Mouse (Mus musculus) NIH3T3 (cell line): Measurements from ENCODE around the gene Six3.
A peak's percentile ranks its signal among the peaks of the same experiment; 100 is the strongest.

Experiments
- DNase-seq: peaks from one replicate; pipeline ENCODE4 v3.0.0-alpha.2; 2012; ENCODE audit warnings: low read depth

Six3 gene

DNA sequence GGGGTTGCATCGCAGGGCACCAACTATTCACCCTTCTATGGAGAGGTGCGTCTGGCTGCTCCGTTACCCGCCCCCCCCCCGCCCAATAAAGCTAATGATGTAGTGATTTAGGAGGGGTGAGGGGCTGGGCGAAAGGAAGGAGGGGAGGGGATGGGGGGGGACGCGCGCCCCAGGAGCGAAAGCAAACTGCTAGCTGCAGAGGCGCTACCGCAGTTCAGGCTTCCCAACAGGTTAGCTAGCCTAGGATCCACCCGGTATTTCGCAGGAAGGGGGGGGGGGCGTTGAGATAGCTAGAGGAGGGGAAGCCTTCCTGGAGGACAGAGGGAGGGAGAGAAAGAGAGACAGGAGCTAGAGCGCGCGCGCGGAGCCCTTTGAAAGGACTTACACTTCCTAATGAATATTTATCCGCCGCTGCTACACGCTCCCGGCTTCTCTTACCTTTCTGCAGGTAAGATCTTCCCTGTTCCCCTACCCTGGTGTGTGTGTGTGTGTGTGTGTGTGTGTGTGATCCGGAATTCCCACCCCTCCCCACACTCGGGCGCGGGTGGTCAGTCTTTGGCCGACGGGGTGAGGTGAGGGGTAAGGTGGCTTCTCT lies at the start of gene Six3:
Gene Six3, plus strand, starts transcription at position 343 of the 595 bp plus-strand sequence.
- DNase-seq = no peak

GRCm38 (mm10) chr17:85564107-85564506 lies 49.3 kb upstream of the Six3 start:
- DNase-seq = no peak

- no peak for DNase-seq
Observed at GRCm38 (mm10) chr17:85574023-85574422, 39.4 kb upstream of the Six3 start.

- DNase-seq = no peak
Observed at GRCm38 (mm10) chr17:85578290-85578689, 35.1 kb upstream of the Six3 start.

GRCm38 (mm10) chr17:85579350-85579749 lies 34.1 kb upstream of the Six3 start:
- DNase-seq = no peak

DNA sequence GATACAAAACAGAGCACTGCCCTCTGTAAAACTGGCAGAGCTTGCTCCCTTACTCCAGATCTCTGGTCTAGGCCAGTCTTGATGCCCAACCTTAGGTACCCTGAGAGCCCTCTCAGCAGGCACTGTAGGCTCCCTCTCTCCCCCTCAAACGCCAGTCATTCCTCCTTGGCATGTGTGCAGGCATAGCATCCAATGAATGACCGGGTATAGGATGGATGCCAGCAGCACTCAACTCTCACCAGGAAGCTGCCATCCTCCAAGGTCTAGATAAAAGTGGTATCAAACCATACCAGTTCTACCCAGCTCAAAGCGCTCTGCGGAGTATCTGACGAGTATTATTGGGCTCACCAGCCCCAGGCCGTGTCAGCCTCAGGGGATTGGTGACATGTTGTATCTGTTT lies 33.2 kb upstream of the Six3 start:
- no peak for DNase-seq

DNA sequence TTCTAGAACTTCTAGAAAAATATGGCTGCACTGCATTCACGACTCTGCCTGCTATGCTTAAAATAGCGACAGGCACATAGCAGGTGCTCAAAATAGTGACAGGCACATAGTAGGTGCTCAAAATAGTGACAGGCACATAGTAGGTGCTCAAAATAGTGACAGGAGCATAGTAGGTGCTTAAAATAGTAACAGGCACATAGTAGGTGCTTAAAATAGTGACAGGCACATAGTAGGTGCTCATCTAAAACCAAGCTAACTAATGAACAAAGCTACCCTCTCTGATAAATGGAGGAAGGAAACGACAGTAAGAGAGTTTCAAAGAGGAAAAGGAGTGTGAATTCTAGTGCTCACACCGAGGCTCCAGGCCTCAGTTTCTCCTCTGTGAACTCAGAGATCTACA lies 29.2 kb upstream of the Six3 start:
- DNase-seq = no peak

DNA sequence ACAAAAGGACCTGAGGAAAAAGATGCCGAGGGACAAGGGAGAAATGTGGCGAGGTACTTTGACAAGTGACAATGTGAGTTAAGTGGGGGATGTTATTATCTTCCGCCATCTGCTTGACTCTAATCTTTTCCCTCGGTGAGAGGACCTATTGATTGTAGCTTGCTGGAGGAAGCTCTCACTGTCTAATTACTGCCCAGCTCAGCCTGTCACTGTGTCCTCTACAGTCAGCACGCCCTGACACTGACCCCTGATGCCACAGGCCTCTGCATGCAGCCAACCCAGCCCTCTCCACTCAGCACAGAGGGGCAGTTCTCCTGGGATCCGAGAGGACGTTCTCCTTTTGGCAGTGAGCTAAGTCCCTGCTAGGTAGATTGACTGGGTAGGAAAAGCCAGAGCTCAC lies 28.8 kb upstream of the Six3 start:
- no peak for DNase-seq

DNA sequence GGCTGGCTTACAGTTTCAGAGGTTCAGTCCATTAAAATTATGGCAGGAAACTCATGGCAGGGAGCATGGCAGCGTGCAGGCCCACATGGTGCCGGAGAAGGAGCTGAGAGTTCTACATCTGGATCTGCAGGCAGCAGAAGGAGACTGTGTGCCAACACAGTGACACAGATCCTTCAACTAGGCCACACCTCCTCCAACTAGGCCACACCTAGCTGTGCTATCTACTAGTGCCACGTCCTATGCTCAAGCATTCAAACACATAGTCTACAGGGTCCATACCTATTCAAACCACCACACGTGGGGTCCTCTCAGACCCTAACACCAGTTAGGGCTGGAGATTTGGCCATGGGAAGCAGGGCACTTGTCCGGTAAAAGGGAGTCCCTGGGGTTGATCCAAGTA lies 27.6 kb upstream of the Six3 start:
- DNase-seq = no peak

- DNase-seq = no peak
Observed at GRCm38 (mm10) chr17:85591976-85592375, 21.4 kb upstream of the Six3 start.

GRCm38 (mm10) chr17:85595853-85596252 lies 17.6 kb upstream of the Six3 start:
- DNase-seq = no peak

DNA sequence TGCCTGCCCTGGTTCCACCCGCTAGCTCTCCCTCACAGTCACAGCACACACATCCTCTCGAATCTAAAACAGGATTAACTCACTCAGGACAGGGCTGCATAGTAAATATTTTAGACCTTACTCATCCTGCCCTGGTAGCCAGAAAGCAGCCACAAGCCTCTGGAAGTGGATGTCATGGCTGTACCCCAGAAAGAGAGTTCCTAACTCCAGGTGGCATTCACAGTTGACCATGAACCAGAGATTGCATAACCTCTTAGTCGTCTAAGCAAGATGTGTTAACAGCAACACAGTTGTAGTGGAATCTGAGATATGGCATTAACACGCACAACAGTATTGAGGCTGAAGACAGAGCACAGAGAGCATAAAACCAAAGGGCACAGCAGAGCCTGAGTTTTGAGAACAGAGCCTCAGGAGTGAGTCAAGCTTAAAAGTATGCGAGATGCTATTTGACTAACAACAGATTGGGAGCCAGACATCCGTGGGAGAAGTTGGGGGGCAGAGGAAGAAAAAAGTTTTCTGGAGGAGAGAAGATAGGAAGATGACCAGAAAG lies 17.0 kb upstream of the Six3 start:
- DNase-seq = no peak

GRCm38 (mm10) chr17:85599520-85599919 lies 13.9 kb upstream of the Six3 start:
- DNase-seq = peak; percentile 31

DNA sequence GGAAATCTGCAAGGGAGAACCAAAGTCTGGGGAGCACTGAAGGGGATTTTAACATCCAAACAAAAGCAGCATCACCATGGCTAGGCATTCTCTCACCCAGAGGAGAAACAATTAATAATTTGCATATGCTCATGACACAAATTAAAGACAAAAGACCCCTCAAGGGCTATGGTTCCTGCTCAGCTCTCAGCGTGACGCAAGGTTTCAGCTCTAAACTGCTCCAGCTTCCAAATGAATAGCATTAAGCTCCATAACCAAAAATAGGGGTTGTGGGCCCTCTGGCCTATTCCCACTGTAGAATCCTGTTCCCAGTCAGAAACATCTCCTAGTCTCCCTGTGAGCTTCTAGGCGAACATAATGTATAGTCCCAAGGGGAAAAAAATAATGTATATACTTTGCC lies 6.9 kb upstream of the Six3 start:
- no peak for DNase-seq

GRCm38 (mm10) chr17:85607556-85608365 lies 5.6 kb upstream of the Six3 start:
- DNase-seq = no peak

- no peak for DNase-seq
Observed at GRCm38 (mm10) chr17:85608366-85609093, 4.9 kb upstream of the Six3 start.

DNA sequence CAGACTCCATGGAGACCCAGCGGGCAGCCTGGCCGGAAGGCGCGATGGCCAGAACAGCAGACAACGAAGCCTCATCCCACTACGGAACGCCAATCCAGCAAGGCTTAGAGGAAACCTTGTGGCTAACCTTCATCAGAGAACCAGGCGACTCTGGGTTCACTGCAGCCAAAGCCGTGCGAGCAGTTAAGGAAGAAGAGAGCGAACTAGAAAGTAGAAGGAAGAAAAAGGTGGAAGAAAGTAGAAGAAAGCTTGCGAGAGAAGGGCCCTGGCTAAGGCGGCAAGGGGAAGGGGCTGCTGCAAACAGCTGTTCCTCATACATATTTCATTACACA lies 4.3 kb upstream of the Six3 start:
- no peak for DNase-seq

- DNase-seq = no peak
Observed at GRCm38 (mm10) chr17:85609621-85610392, 3.6 kb upstream of the Six3 start.

DNA sequence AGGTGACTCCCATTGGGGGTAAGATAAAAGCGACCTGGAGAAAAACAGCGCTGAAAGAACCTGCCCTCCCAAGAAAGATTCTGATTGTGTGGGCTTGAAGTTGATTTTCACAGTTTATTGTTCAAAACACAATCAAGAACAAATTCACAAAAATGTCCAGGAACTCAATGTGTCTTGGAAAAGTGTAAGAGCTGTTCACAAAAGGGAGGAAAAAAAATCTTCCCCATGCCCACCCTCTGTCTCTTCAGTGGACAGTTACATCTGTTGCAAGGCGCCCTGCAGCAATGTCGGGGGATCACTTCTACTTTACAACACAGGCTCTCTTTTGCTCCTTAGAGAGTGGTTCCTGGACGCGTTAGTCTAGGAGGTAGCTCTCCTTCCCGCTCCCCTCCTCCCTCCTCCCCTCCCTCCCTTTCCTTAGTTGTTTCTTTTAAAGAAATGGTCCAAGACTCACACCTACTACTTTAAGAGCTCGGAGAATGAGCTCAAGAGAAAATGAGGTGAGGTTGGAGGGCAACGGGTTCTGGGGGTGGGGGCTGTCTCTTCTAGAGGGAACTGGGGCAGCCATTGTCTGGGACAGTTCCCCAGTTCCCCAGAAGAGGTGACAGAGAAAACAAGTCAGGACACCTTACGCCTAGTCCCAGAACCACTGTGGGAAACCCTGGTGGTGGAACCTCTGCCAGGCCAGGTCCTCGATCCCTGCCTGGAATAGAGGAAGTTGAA lies 2.9 kb upstream of the Six3 start:
- no peak for DNase-seq

GRCm38 (mm10) chr17:85611521-85612515 lies 1.6 kb upstream of the Six3 start:
- no peak for DNase-seq
